Mouse (Mus musculus) kidney, adult 8-10 months (tissue): Measurements from ENCODE around the gene Ppp1r3e.

Experiments
- DNase-seq, 2 experiments: peaks; one replicate each; pipeline ENCODE4 v3.0.0; 2022

Gene Ppp1r3e

GRCm38 (mm10) chr14:54877048-54877715 is at the start of gene Ppp1r3e:
Gene Ppp1r3e, minus strand, starts transcription at chr14:54877550.
- peak in 1 of 2 experiments; percentile 75 for DNase-seq

DNA sequence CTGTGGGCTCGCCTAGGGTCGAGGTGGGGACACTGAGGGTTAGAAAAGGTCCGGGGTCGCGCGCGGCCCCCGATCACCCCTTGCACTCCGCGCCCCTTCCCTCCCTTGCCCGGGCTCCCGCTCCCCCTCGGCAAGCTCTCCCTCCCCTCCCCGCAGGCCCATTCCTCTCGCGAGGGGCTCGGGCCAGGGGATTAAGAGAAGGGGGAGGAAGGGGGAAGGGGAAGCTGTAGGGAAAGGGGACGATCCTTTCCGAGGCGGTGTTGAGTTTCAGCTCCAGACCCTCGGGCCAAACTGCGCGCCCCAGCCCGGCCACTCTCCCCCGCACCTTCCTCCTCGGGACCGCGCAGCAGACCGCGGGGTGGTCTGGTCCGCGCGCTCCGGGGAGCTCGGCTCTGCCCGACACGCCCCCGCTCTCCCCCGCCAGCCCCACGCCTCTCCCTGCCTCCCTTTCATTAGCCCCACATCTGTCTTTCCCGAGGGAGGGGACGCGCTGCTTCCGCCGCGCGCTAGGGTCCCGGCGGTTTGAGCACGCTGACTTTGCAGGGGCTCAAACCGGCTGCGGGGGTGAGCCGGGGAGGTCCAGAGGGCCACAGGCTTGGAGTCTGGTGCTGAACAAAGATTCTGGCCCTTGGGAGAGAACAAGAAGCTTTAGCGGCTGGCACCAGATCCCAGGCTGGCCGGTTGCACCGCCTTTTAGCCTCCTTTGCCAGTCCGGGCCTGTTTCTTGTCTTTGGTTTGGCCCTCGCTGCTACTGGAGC is 49.2 kb upstream of the Ppp1r3e start:
- DNase-seq, result no peak

- DNase-seq, result peak; percentile 23 to 31
These were observed 48.3 kb upstream of the Ppp1r3e start, which contains the start of gene Efs for GRCm38 (mm10) chr14:54925349-54926342. Gene Efs, minus strand, starts transcription at chr14:54926126.

DNA sequence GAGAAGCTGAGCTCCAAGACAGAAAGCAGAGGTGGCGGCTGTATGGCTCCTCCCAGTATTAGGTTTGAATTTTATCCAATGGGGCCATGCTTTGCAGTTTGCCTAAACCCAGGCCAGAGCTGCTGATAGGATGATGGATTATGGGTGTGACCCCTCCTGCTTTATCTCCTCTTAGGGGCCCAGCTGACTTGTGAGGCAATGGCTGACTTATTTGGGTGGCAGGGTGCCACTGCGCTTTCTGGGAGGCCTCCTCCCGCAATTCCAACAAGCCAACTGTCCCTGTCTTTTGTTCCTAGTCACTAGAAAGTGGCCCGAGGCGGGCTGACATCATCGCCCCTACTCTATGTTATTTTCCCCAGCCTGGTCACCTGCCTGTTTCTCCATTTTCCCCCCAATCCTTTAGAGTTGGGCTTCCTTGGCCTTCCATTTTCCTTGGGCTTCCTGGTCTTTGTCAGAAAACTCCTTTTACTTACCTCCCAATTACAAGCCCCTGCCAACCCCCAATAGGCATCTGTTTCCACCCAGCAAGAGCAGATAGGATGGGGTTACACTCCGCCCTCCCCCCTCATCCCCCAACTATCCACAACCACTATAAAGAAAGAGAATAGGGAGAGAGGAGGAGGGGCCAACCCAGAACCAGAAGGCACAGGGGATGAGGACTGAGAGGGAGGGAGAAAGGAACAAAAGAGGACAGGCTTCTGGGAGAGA is 47.4 kb upstream of the Ppp1r3e start:
- no peak for DNase-seq

- DNase-seq, result no peak
These were observed 42.8 kb upstream of the Ppp1r3e start for GRCm38 (mm10) chr14:54920076-54920685.

- DNase-seq, result no peak
These were observed 36.0 kb upstream of the Ppp1r3e start for GRCm38 (mm10) chr14:54913343-54913742.

GRCm38 (mm10) chr14:54912886-54913285 is 35.5 kb upstream of the Ppp1r3e start, which contains the start of gene Slc22a17:
Gene Slc22a17, minus strand, starts transcription at chr14:54913132.
- peak; percentile 35 to 61 for DNase-seq

DNA sequence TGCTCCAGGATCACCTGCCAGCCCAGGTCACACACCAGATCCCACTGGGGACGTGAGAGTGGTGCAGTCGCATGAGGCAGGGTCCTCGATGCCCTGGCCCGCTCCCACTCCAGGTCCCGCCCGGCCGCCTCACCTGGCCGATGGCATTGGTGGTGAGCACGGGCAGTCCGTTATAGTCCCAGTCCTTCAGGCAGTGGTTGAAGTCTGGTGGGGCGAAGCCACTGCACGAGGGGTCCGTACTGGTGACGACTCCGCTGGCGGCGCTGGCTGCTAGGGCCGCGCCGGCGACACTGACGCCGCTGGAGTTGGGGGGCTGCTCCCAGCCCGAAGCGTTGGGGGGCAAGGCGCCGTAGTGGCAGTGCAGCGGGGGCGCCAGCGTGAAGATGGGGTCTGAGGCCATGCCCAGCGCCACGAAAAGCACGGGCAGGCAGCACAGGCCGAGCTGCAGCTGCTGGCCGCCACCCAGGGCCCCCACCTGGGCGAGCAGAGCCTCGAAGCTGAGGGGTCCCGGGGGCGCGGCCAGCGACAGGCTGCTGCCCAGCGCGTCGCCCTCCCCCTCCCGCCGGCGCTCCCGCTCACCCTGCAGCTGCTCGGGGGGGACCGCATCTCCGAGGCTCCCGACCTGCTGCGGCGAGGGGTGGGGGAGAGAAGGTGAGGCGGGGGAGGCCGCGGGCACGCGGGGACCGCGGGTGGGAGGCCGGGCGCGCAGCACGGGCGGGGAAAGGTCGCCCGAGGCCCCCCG is 34.9 kb upstream of the Ppp1r3e start:
- DNase-seq, result no peak

- DNase-seq, result no peak
These were observed 31.3 kb upstream of the Ppp1r3e start for GRCm38 (mm10) chr14:54908682-54909081.

GRCm38 (mm10) chr14:54903641-54904040 is 26.3 kb upstream of the Ppp1r3e start:
- no peak for DNase-seq

GRCm38 (mm10) chr14:54900383-54900782 is 23.0 kb upstream of the Ppp1r3e start:
- peak; percentile 78 to 80 for DNase-seq

DNA sequence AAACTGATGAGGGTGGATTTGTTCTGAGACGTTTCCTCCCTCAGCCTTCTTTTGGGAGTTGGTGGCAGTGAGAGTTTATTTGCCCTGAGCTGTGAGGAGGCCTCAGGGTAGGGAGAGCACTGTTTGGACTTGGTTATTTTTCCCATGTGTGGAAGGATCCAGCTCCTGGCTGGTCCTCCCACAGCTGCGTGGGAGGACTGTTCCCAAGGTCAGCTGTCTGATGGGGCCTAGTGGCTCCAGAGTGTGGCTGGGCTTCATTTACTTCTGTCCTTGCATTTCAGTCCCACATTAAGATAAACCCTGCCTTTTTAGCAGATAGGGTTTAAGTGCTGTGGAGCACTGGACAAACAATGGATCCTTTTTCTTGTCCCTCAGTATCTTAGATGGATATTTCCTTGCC is 20.1 kb upstream of the Ppp1r3e start:
- no peak for DNase-seq

DNA sequence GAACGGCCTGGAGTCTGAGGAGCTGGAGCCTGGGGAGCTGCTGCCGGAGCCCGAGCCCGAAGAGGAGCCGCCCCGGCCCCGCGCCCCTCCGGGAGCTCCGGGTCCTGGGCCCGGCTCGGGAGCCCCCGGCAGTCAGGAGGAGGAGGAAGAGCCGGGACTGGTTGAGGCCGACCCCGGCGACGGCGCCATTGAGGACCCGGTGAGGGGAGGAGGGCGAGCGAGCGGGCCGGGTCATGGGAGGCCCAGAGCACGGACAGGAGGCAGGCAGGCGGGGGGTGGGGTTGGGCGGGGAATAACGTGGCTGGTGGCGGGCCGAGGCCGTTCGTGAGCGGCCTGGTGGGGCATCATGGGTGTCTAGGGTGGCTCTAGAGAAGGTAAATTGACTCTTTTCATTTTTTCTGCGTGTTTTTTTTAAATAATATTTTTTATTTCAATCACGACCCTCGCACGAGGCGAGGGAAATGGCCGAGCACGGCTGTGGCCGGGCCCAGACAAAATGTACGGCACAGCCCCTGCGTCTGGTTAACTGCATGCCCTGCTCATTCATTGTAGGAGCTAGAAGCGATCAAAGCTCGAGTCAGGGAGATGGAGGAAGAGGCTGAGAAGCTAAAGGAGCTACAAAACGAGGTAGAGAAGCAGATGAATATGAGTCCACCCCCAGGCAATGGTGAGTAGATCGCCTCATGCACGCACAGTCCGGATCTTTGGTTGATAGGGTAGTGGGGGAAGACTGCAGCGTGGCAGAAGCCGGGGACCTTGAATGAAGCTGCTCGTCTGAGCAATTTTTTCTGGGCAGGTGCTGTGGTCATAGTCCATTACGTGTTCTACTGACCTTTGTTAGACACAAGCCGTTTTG is 17.2 kb upstream of the Ppp1r3e start:
- peak; percentile 59 to 60 for DNase-seq

DNA sequence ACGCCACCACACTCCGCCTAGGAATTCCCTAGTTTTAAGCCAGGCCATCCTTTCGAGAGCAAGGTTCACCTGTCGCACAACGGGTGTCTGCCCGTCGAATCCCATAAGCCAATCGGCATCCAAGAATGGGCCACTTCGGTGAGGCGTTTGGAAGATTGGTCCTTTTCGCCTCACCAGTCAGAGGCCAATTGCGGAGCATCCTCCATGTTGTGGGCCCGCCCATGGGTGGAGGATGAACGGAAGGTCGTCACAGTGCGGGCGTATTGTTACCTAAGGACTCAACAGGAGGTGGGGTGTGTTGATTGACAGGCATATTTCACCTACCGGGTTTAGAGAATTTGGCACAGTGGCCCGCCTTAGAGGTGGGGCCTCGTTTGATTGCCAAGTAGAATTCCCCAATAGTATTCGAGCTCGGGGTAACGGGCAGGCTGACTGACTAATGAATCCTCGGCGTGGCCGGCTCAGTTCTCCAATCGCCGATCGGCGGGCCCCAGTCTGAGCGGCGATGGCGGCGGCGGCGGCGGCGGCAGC is 16.4 kb upstream of the Ppp1r3e start:
- peak; percentile 99 to 100 for DNase-seq

DNA sequence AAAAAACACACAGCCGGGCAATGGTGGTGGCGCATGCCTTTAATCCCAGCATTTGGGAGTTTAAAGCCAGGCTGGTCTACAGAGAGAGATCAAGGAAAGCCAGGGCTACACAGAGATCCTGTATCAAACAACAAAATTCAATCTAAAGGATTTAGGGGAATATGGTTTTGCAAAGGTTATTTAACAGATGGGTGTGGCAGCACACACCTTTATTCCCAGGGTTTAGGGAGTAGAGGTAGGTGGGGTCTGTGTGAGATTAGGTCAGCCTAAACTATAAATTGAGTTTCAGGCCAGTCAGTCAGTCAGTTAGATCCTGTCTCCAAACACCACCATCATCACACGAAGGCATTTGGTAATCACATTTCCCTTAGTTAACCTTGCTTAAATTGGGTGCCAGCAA is 14.8 kb upstream of the Ppp1r3e start, which contains the start of gene Pabpn1:
Gene Pabpn1, plus strand, starts transcription at position 301 of the 400 bp plus-strand sequence.
- DNase-seq, result no peak

- no peak for DNase-seq
These were observed 8.0 kb upstream of the Ppp1r3e start for GRCm38 (mm10) chr14:54885309-54885708.

DNA sequence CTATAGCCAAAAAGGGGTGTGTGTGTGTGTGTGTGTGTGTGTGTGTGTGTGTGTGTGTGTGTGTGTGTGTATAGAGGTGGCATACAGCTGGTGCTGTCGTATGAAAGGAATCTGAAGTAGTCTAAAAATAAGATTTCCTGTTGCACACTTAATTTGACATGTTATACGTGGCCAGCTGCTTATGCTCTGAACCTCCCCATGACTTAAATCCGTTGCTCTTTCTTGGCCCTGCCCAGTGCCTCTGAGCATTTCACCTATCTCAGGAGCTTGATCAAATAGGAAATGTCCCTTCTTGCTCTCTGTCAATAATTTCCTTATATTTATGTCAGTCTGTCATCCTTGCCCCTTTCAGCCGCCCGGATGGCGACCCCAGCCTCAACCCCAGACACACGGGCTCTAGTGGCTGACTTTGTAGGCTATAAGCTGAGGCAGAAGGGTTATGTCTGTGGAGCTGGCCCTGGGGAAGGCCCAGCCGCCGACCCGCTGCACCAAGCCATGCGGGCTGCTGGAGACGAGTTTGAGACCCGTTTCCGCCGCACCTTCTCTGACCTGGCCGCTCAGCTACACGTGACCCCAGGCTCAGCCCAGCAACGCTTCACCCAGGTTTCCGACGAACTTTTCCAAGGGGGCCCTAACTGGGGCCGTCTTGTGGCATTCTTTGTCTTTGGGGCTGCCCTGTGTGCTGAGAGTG is 6.8 kb upstream of the Ppp1r3e start:
- no peak for DNase-seq

DNA sequence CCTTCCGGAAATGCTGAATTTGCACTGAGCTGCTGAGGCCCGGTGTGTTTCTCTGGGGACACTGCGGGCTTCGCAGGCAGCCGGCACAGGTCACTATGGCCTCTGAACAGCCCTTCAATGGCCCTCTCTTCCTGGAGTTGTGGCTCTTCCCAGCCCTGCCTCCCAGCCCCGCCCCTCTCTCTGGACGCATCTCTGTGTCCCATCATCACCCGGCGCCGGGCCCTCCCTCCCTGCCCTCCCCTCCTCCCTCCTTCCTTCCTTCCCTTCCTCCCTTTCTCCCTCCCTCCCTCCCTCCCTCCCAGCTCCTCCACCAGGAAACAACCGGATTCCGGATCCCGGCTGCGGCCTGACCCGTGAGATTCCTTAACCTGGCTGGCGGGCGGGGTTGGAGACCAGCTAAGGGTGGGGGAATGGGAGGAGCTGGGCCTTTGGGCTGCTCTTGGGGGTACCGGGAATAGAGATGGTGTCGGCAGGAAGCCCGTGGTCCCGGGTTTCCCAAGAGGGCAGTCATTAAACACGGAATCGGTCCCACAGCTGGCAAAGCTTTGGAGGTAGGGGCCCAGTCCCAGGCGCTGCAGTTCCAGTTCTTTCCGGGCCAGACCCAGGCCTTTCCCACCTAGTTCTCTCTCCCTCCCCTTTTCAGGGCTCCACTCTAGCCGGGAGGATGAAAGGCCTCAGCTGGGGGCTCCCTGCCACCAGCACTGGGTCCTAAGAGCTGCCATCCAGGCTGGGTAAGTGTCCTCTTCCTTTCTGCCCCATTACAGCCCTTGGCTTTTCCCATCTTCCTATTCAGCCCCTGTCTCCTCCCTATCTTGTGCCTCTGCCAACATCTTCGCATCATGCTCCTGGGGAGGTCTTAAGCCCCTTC is 6.0 kb upstream of the Ppp1r3e start, which contains the start of the genes Bcl2l2 and Gm20521:
Gene Bcl2l2, plus strand, starts transcription at position 224 of the 868 bp plus-strand sequence.
Gene Gm20521, plus strand, starts transcription at position 288 of the 868 bp plus-strand sequence.
- peak; percentile 85 to 88 for DNase-seq
